Mouse (Mus musculus): ENCODE measurements at regions not wholly inside any gene's neighbourhood (a gene's known extent, or its start where the extent isn't known, plus 50 kb on each side); places are given as distances from the start of the nearest gene placed in this dataset.

DNA sequence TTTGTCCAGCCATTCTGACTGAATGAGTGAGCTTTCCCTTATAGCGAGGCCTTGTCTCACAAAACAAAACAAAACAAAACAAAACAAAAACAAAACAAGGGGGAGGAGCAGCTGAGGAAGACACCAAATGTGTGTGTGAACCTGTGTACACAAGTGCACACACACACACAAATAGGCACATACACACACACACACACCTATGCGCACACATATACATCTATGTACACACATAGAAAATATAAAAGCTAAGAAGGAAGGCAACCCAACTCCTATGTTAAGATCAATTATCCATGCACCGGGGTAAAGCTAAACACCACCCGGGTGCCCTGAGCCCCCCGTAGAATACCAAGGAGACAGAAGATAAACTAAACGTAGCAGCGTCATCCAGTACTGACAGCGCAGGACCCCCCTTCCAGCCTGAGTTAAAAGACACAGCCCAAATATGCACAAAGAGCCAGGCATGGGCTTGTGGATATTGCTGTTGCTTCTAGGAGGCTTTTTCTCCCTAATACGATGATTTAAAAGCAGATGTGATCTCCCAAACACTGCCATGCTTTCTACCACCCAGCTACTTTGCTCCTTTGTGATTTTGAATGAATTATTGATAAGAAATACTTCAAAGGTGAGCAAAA lies 108.4 kb upstream of the Ptbp2 start:
- peak in 1 of 2 experiments; percentile 8 for DNase-seq

- DNase-seq = no peak
Observed at GRCm38 (mm10) chr3:119890911-119891310, 106.6 kb upstream of the Ptbp2 start.

GRCm38 (mm10) chr3:119888487-119888886 lies 104.2 kb upstream of the Ptbp2 start:
- no peak for DNase-seq

DNA sequence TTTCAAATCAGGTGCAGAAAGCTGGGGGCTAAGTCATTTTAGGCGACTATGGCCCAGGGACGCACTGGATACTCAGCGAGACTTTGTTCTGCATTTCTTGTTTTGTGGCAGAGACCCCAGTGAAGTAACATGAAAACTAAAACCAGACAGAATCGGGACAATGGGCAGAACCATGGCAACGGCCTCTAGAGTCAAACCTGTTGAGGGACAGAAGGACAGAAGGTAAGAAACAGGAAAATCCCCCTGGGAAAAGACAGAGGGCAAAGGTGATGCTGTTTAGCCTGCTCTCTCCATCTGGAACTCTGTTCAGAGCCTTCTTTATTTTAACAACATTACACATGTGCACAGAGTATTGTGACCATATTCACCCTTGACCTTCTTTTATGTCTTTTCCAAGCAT lies 92.1 kb upstream of the Ptbp2 start:
- DNase-seq = no peak

DNA sequence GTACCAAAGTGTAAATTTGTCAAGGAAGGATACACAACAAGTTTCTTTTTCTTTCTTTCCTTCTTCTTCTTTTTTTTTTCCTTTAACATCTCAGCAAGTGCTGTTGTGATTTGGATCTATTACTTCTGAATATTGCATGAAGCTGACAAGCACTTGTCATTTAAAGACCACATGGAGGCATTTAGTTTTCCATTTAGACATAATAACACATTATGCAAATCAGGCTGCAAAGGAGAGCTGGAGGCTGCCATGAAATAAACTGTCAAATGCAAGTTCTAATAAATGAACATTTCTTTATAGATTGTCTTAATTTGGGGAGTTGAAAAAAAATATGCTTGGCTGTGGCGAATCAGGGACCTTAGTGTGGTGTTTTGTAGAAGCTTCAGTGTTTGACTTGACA lies 90.8 kb upstream of the Ptbp2 start:
- no peak for DNase-seq

- peak; percentile 34 to 46 for DNase-seq
Observed at GRCm38 (mm10) chr3:119862194-119862957, 78.1 kb upstream of the Ptbp2 start.

Data from cerebellum, postnatal 10 days (tissue).